Mouse (Mus musculus): Measurements from ENCODE around the gene Rdh9. TPM values are rescaled to one million over a fixed set of nuclear protein-coding genes. Genes with fewer than 3 reads are reported as not detected.

Gene Rdh9
- 0.10 and 0.27 TPM in 2 replicates for polyA plus RNA-seq (2015; fragmentation: Nextera tagmentation; extraction: Ambion mirVana)

DNA sequence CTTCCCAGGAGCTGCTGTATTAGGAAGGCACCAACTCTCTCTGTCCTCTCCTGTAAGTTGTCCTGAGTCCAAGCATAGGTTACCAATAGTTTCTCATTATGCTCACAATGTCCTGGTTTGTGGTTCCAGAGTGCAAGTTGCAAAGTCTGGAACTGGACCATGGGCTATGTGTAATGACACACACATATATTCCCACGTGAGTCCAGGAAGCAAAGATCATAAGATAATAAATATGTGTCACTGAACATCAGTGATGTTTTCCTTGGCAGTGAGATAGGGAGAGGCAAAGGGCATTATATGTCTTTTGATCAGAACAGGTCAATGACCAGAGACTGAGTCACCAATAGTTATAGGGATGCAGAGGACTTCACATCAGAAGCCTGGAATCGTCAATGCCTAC is at the start of gene Rdh9:
Gene Rdh9 (plus strand): TSS at position 376 of the 400 bp plus-strand sequence.
- TF ChIP-seq CTCF (IDR thresholded peaks at IDR 0.05) (no peak), EP300 (IDR thresholded peaks at IDR 0.05) (no peak)
- no peaks in the 10 kb centered on the region for H3K27me3 ChIP-seq (replicated peaks; ENCODE audit: insufficient read depth, low read length)
- no peaks in the 10 kb centered on the region for H3K36me3 ChIP-seq (ENCODE audit: insufficient read depth, low read length)
- no peak within 1 kb of the TSS for H3K4me2 ChIP-seq (replicated peaks; ENCODE audit: low read depth, low read length)
- H3K9ac ChIP-seq (replicated peaks; ENCODE audit: low read depth), result no peak within 1 kb of the TSS
- ATAC-seq, result no peak
- 61% methylated on average over 2 of the region's 2 CpGs for WGBS
- no peak within 1 kb of the TSS for H3K4me3 ChIP-seq (ENCODE audit: low read depth, low read length)
- no peaks in the 10 kb centered on the region for H3K9me3 ChIP-seq (ENCODE audit: low read length)
- H3K27ac ChIP-seq (ENCODE audit: low read length), result no peak within 1 kb of the TSS
- no peaks in the 10 kb centered on the region for H3K4me1 ChIP-seq (ENCODE audit: insufficient read depth, low read depth, low read length)
- DNase-seq (ENCODE audit: low spot score), result no peak

GRCm38 (mm10) chr10:127728437-127728836 is 47.7 kb upstream of the Rdh9 start:
- Histone ChIP-seq H3K9ac (replicated peaks; ENCODE audit: low read depth) (no peak overlapping the region), H3K4me1 (ENCODE audit: insufficient read depth, low read depth, low read length) (no peaks in the 10 kb centered on the region), H3K27me3 (replicated peaks; ENCODE audit: insufficient read depth, low read length) (no peaks in the 10 kb centered on the region), H3K9me3 (ENCODE audit: low read length) (no peaks in the 10 kb centered on the region), H3K27ac (ENCODE audit: low read length) (no peak overlapping the region), H3K36me3 (ENCODE audit: insufficient read depth, low read length) (no peaks in the 10 kb centered on the region), H3K4me2 (replicated peaks; ENCODE audit: low read depth, low read length) (no peak overlapping the region), H3K4me3 (ENCODE audit: low read depth, low read length) (no peak overlapping the region)
- TF ChIP-seq CTCF (IDR thresholded peaks at IDR 0.05) (no peak), EP300 (IDR thresholded peaks at IDR 0.05) (no peak)
- ATAC-seq (no peak), DNase-seq (ENCODE audit: low spot score) (no peak)
- 69% methylated on average over 8 of the region's 8 CpGs for WGBS

DNA sequence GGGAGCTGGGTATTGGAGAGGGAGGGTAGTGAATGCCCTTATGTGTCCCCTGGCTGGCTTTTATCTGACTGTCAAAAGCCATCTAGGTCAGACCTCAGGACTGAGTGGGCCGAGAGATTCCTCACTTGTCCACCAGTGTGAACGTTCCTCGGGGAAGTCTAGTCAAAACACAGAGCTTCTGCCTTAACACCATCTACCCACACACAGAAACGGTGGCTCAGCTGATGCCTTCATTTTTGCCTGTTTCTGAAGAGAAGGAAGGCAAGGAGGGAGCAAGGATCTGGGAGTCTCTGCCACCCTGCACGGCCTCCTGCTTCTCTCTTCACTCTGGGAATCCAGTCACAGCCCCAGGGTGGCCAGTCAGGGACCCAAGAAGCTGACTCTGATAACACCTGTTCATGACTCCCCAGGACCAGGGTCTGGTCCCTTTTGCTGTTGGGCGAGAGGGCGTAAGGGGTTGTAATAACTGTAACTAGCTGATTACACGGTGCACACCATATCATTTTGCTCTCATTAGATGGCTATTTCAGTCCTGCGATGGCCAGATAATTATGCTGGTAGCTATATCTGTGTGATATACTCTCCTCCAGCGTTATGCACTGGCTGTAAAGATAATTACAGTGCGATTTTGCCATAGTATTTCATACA is 45.8 kb upstream of the Rdh9 start:
- WGBS, result 71% methylated on average over 11 of the region's 11 CpGs
- ATAC-seq (no peak), DNase-seq (ENCODE audit: low spot score) (no peak)
- Histone ChIP-seq H3K27me3 (replicated peaks; ENCODE audit: insufficient read depth, low read length) (no peaks in the 10 kb centered on the region), H3K4me2 (replicated peaks; ENCODE audit: low read depth, low read length) (no peak overlapping the region), H3K27ac (ENCODE audit: low read length) (no peak overlapping the region), H3K9me3 (ENCODE audit: low read length) (no peaks in the 10 kb centered on the region), H3K4me3 (ENCODE audit: low read depth, low read length) (no peak overlapping the region), H3K36me3 (ENCODE audit: insufficient read depth, low read length) (no peaks in the 10 kb centered on the region), H3K4me1 (ENCODE audit: insufficient read depth, low read depth, low read length) (no peaks in the 10 kb centered on the region), H3K9ac (replicated peaks; ENCODE audit: low read depth) (no peak overlapping the region)
- no peak for TF ChIP-seq CTCF (IDR thresholded peaks at IDR 0.05)
- TF ChIP-seq EP300 (IDR thresholded peaks at IDR 0.05), result no peak

DNA sequence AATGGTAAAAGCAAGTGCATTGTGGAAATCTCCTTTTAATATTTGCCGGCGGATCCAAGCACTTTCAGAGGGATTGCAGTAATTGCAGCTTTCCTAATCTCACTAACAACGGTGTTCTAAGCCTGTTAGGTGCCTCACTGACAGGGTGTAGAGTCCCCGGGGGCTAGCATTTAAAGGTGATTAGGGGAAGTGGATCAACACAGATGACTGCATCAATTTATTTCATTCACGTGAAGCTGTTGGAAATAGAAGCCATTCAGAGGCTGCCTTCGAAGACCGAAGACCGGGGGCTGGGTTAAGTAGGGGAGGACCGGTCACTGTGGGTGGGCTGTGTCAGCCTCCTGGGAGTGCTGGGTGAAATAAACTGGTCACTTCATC is 45.3 kb upstream of the Rdh9 start:
- Histone ChIP-seq H3K27ac (ENCODE audit: low read length) (no peak overlapping the region), H3K9ac (replicated peaks; ENCODE audit: low read depth) (no peak overlapping the region), H3K27me3 (replicated peaks; ENCODE audit: insufficient read depth, low read length) (no peaks in the 10 kb centered on the region), H3K4me3 (ENCODE audit: low read depth, low read length) (no peak overlapping the region), H3K4me2 (replicated peaks; ENCODE audit: low read depth, low read length) (no peak overlapping the region), H3K4me1 (ENCODE audit: insufficient read depth, low read depth, low read length) (no peaks in the 10 kb centered on the region), H3K9me3 (ENCODE audit: low read length) (no peaks in the 10 kb centered on the region), H3K36me3 (ENCODE audit: insufficient read depth, low read length) (no peaks in the 10 kb centered on the region)
- no peak for DNase-seq (ENCODE audit: low spot score)
- WGBS, result 44% methylated on average over 9 of the region's 9 CpGs
- ATAC-seq, result no peak
- no peak for TF ChIP-seq CTCF (IDR thresholded peaks at IDR 0.05)
- TF ChIP-seq EP300 (IDR thresholded peaks at IDR 0.05), result no peak

DNA sequence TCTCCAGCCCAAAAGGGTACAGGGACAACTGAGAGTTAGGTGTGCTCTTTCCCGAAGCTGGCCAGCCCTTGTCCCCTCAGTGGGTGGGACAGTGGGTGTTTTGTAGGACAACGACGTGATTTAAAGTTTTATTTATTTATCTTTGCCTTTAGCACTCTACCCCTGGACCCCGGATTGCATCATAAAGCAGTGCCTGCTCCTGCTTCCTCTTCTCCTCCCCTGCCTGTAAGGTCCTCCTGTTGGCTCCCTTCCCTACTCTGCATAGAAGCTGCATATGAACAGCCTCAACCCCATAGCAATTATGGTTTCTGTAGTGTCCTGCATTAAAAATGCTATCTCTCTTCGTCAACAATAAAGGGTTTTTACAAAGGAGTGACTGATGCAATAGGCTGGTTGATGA is 44.8 kb upstream of the Rdh9 start:
- DNase-seq (ENCODE audit: low spot score) (no peak), ATAC-seq (no peak)
- no peak overlapping the region for H3K4me3 ChIP-seq (ENCODE audit: low read depth, low read length)
- TF ChIP-seq CTCF (IDR thresholded peaks at IDR 0.05), result no peak
- no peak for TF ChIP-seq EP300 (IDR thresholded peaks at IDR 0.05)
- H3K4me1 ChIP-seq (ENCODE audit: insufficient read depth, low read depth, low read length), result no peaks in the 10 kb centered on the region
- H3K4me2 ChIP-seq (replicated peaks; ENCODE audit: low read depth, low read length), result no peak overlapping the region
- no peaks in the 10 kb centered on the region for H3K36me3 ChIP-seq (ENCODE audit: insufficient read depth, low read length)
- H3K27ac ChIP-seq (ENCODE audit: low read length), result no peak overlapping the region
- no peak overlapping the region for H3K9ac ChIP-seq (replicated peaks; ENCODE audit: low read depth)
- no peaks in the 10 kb centered on the region for H3K27me3 ChIP-seq (replicated peaks; ENCODE audit: insufficient read depth, low read length)
- WGBS, result 19% methylated on average over 5 of the region's 5 CpGs
- H3K9me3 ChIP-seq (ENCODE audit: low read length), result no peaks in the 10 kb centered on the region

- peak; percentile 69 for DNase-seq (ENCODE audit: low spot score)
- H3K4me2 ChIP-seq (replicated peaks; ENCODE audit: low read depth, low read length), result no peak overlapping the region
- no peaks in the 10 kb centered on the region for H3K36me3 ChIP-seq (ENCODE audit: insufficient read depth, low read length)
- ATAC-seq, result no peak
- no peak overlapping the region for H3K4me3 ChIP-seq (ENCODE audit: low read depth, low read length)
- H3K9me3 ChIP-seq (ENCODE audit: low read length), result no peaks in the 10 kb centered on the region
- peaks cover 9% of the 10 kb centered on the region; the same call in 1 of the 2 replicates for H3K4me1 ChIP-seq (ENCODE audit: insufficient read depth, low read depth, low read length)
- 30% methylated on average over 5 of the region's 5 CpGs for WGBS
- TF ChIP-seq EP300 (IDR thresholded peaks at IDR 0.05) (no peak), CTCF (IDR thresholded peaks at IDR 0.05) (peak; percentile 73)
- no peaks in the 10 kb centered on the region for H3K27me3 ChIP-seq (replicated peaks; ENCODE audit: insufficient read depth, low read length)
- H3K9ac ChIP-seq (replicated peaks; ENCODE audit: low read depth), result no peak overlapping the region
- no peak overlapping the region for H3K27ac ChIP-seq (ENCODE audit: low read length)
Measured at GRCm38 (mm10) chr10:127734434-127734833, 41.8 kb upstream of the Rdh9 start.

Measured in lung, postnatal 0 days (tissue).